Mouse (Mus musculus): ENCODE results near the gene Lin7a. TPM values are rescaled to one million over a fixed set of nuclear protein-coding genes. Genes with fewer than 3 reads are reported as not detected.

Gene Lin7a
- polyA plus RNA-seq, 1 experiment = 0.19 TPM

GRCm38 (mm10) chr10:107244691-107245530, 26.6 kb upstream of the Lin7a start:
- Histone ChIP-seq H3K79me3 (ENCODE audit: low read depth) (no peaks in the 10 kb centered on the region), H3K36me3 (ENCODE audit: control insufficient read depth, insufficient read depth) (no peaks in the 10 kb centered on the region), H3K27me3 (ENCODE audit: control insufficient read depth, insufficient read depth, insufficient read length) (no peaks in the 10 kb centered on the region), H3K4me3 (ENCODE audit: insufficient read depth, poor library complexity, severe bottlenecking) (no peak overlapping the region), H3ac (ENCODE audit: control insufficient read depth, insufficient read length, low read depth) (no peak overlapping the region), H3K79me2 (ENCODE audit: control insufficient read depth, insufficient read depth) (no peaks in the 10 kb centered on the region)
- TF ChIP-seq CEBPB (IDR thresholded peaks at IDR 0.05; ENCODE audit: low read depth) (no peak), FOSL1 (IDR thresholded peaks at IDR 0.05; ENCODE audit: insufficient read depth, low read length, poor library complexity, severe bottlenecking) (no peak), MAX (IDR thresholded peaks at IDR 0.05) (no peak)

GRCm38 (mm10) chr10:107245531-107245840, 26.0 kb upstream of the Lin7a start:
- no peaks in the 10 kb centered on the region for H3K79me3 ChIP-seq (ENCODE audit: low read depth)
- no peak overlapping the region for H3K4me3 ChIP-seq (ENCODE audit: insufficient read depth, poor library complexity, severe bottlenecking)
- no peaks in the 10 kb centered on the region for H3K36me3 ChIP-seq (ENCODE audit: control insufficient read depth, insufficient read depth)
- no peak overlapping the region for H3ac ChIP-seq (ENCODE audit: control insufficient read depth, insufficient read length, low read depth)
- H3K79me2 ChIP-seq (ENCODE audit: control insufficient read depth, insufficient read depth) = no peaks in the 10 kb centered on the region
- no peaks in the 10 kb centered on the region for H3K27me3 ChIP-seq (ENCODE audit: control insufficient read depth, insufficient read depth, insufficient read length)
- TF ChIP-seq USF1 (IDR thresholded peaks at IDR 0.05; ENCODE audit: low read depth) (no peak), MYOG (IDR thresholded peaks at IDR 0.05; ENCODE audit: control insufficient read depth, extremely low read depth, insufficient read length) (no peak), FOSL1 (IDR thresholded peaks at IDR 0.05; ENCODE audit: insufficient read depth, low read length, poor library complexity, severe bottlenecking) (no peak), MYOD1 (IDR thresholded peaks at IDR 0.05; ENCODE audit: control insufficient read depth, insufficient read length, low read depth) (no peak), MAX (IDR thresholded peaks at IDR 0.05) (no peak), CEBPB (IDR thresholded peaks at IDR 0.05; ENCODE audit: low read depth) (no peak), CTCF (IDR thresholded peaks at IDR 0.05; ENCODE audit: control insufficient read depth, insufficient read depth, insufficient read length) (no peak)

- Histone ChIP-seq H3K27me3 (ENCODE audit: control insufficient read depth, insufficient read depth, insufficient read length) (no peaks in the 10 kb centered on the region), H3K79me2 (ENCODE audit: control insufficient read depth, insufficient read depth) (no peaks in the 10 kb centered on the region), H3K79me3 (ENCODE audit: low read depth) (no peaks in the 10 kb centered on the region), H3K36me3 (ENCODE audit: control insufficient read depth, insufficient read depth) (no peaks in the 10 kb centered on the region), H3K4me3 (ENCODE audit: insufficient read depth, poor library complexity, severe bottlenecking) (no peak overlapping the region), H3ac (ENCODE audit: control insufficient read depth, insufficient read length, low read depth) (no peak overlapping the region)
- TF ChIP-seq CEBPB (IDR thresholded peaks at IDR 0.05; ENCODE audit: low read depth) = no peak
- TF ChIP-seq MYOD1 (IDR thresholded peaks at IDR 0.05; ENCODE audit: control insufficient read depth, insufficient read length, low read depth) = no peak
- no peak for TF ChIP-seq MYOG (IDR thresholded peaks at IDR 0.05; ENCODE audit: control insufficient read depth, extremely low read depth, insufficient read length)
- no peak for TF ChIP-seq USF1 (IDR thresholded peaks at IDR 0.05; ENCODE audit: low read depth)
- TF ChIP-seq CTCF (IDR thresholded peaks at IDR 0.05; ENCODE audit: control insufficient read depth, insufficient read depth, insufficient read length) = no peak
- TF ChIP-seq FOSL1 (IDR thresholded peaks at IDR 0.05; ENCODE audit: insufficient read depth, low read length, poor library complexity, severe bottlenecking) = no peak
- TF ChIP-seq MAX (IDR thresholded peaks at IDR 0.05) = no peak
Observed at GRCm38 (mm10) chr10:107245961-107246460, 25.5 kb upstream of the Lin7a start.

DNA sequence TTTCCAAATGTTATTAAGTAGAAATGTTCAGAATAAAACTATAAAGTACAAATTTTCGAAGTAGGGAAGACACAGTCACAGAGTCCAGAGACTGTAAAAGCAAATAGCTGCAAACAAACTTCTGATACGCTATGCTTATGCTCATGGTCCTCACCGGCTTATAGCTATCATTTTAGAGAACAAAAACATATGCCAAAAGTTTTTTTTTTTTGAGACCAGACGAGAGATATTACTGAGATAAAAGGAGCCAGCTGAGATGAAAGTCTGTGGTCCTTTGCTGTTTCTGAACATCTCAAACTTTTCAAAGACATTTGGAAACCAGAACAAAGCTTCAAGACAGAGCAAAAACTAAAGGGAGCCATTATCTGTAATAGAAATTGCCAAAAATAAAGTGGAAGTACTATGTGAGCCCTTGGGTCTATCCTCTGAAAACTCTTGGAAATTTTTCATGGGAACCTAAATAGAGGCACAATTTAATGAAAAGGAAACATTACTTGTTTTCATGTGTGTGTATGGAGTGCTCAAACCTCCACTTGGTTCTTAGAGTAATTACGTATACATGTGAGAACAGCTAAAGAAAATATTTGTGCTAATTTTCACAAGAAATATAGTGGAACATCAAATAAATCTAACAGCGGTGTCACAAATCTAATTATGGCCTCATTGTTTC, 24.4 kb upstream of the Lin7a start:
- no peak overlapping the region for H3K4me3 ChIP-seq (ENCODE audit: insufficient read depth, poor library complexity, severe bottlenecking)
- H3K79me3 ChIP-seq (ENCODE audit: low read depth) = no peaks in the 10 kb centered on the region
- no peaks in the 10 kb centered on the region for H3K27me3 ChIP-seq (ENCODE audit: control insufficient read depth, insufficient read depth, insufficient read length)
- no peaks in the 10 kb centered on the region for H3K79me2 ChIP-seq (ENCODE audit: control insufficient read depth, insufficient read depth)
- no peaks in the 10 kb centered on the region for H3K36me3 ChIP-seq (ENCODE audit: control insufficient read depth, insufficient read depth)
- H3ac ChIP-seq (ENCODE audit: control insufficient read depth, insufficient read length, low read depth) = no peak overlapping the region
- TF ChIP-seq CEBPB (IDR thresholded peaks at IDR 0.05; ENCODE audit: low read depth) (no peak), MYOG (IDR thresholded peaks at IDR 0.05; ENCODE audit: control insufficient read depth, extremely low read depth, insufficient read length) (no peak), CTCF (IDR thresholded peaks at IDR 0.05; ENCODE audit: control insufficient read depth, insufficient read depth, insufficient read length) (no peak), MYOD1 (IDR thresholded peaks at IDR 0.05; ENCODE audit: control insufficient read depth, insufficient read length, low read depth) (no peak), FOSL1 (IDR thresholded peaks at IDR 0.05; ENCODE audit: insufficient read depth, low read length, poor library complexity, severe bottlenecking) (no peak), USF1 (IDR thresholded peaks at IDR 0.05; ENCODE audit: low read depth) (no peak), MAX (IDR thresholded peaks at IDR 0.05) (no peak)

DNA sequence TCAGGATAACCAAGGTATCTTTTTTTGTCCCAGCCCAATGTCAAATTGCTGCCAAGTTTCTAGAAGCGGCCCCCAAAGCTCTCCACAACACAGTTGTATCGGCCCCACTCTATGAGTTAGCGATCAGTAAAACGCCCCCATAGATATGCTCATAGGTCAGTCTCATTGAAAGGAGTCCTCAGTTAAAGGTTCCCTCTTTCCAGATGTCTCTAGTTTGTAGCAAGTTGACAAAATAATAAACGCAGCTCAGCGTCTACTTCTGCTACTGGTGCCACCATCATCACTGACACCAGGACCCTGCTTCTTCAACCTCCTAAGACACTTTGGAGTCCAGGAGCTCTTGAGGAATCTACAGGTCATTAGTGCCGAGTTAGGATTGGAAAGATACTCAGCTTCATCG, 23.0 kb upstream of the Lin7a start:
- no peaks in the 10 kb centered on the region for H3K27me3 ChIP-seq (ENCODE audit: control insufficient read depth, insufficient read depth, insufficient read length)
- TF ChIP-seq CEBPB (IDR thresholded peaks at IDR 0.05; ENCODE audit: low read depth) (no peak), FOSL1 (IDR thresholded peaks at IDR 0.05; ENCODE audit: insufficient read depth, low read length, poor library complexity, severe bottlenecking) (no peak), MYOD1 (IDR thresholded peaks at IDR 0.05; ENCODE audit: control insufficient read depth, insufficient read length, low read depth) (no peak), MYOG (IDR thresholded peaks at IDR 0.05; ENCODE audit: control insufficient read depth, extremely low read depth, insufficient read length) (no peak), USF1 (IDR thresholded peaks at IDR 0.05; ENCODE audit: low read depth) (no peak), CTCF (IDR thresholded peaks at IDR 0.05; ENCODE audit: control insufficient read depth, insufficient read depth, insufficient read length) (no peak), MAX (IDR thresholded peaks at IDR 0.05) (no peak)
- H3K36me3 ChIP-seq (ENCODE audit: control insufficient read depth, insufficient read depth) = no peaks in the 10 kb centered on the region
- no peaks in the 10 kb centered on the region for H3K79me2 ChIP-seq (ENCODE audit: control insufficient read depth, insufficient read depth)
- no peaks in the 10 kb centered on the region for H3K79me3 ChIP-seq (ENCODE audit: low read depth)
- H3ac ChIP-seq (ENCODE audit: control insufficient read depth, insufficient read length, low read depth) = no peak overlapping the region
- no peak overlapping the region for H3K4me3 ChIP-seq (ENCODE audit: insufficient read depth, poor library complexity, severe bottlenecking)

Data from C2C12 (cell line).